ENCODE assay signal across 28 mouse cellular contexts in the genomic region with DNA sequence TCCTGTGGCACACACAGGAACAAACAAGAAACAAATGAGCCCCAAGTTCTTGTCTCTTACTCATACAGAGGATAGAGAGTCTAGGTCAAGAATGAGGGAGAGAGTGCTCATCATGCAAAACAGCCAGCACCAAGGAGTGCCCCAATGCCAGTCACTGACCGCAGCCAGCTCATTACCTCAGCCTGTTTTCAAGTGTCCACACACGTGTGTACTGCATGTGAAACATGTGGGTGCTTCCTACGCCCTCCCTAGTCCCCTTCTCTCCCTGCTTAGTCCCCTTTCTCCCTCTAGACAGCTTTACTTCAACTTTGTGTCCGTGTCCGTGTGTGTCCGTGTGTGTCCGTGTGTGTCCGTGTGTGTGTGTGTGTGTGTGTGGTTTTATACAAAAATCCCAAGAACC. TPM values are rescaled to one million over a fixed set of nuclear protein-coding genes. Genes with fewer than 3 reads are reported as not detected.
"Had no signal": no experiment of that assay in that cellular context is flagged by ENCODE, and none has a peak within 500 bp of the region (broad histone marks: within the 10 kb centered on the region; RNA-seq: fewer than 3 reads in every experiment).

No protein-coding gene starts in this region.

- H3K4me1 ChIP-seq: liver, embryonic 12.5 days; midbrain, embryonic 12.5 days; neural tube, embryonic 15.5 days had no signal

- H3K4me3 ChIP-seq: liver, embryonic 12.5 days; midbrain, embryonic 10.5 days; midbrain, embryonic 12.5 days; myocyte; neural tube, embryonic 13.5 days; neural tube, embryonic 15.5 days had no signal

- ATAC-seq: liver, embryonic 12.5 days; midbrain, embryonic 16.5 days had no signal

- H3K27me3 ChIP-seq: midbrain, embryonic 12.5 days; neural tube, embryonic 13.5 days; neural tube, embryonic 15.5 days had no signal

- H3K36me3 ChIP-seq: liver, embryonic 12.5 days; midbrain, embryonic 10.5 days; midbrain, embryonic 12.5 days; neural tube, embryonic 13.5 days; neural tube, embryonic 15.5 days had no signal

- DNase-seq: lung, embryonic 14.5 days; lung, postnatal 14 days; midbrain, embryonic 14.5 days; retina, postnatal 1 day; right cerebral cortex, adult 18-20 months; right cerebral cortex, postnatal 25 days; right cerebral cortex, postnatal 4 days; spleen, adult 18-20 months; thymus, postnatal 14 days; thymus, postnatal 36 days had no signal

- H3K27ac ChIP-seq: liver, embryonic 12.5 days; liver, embryonic 14.5 days; midbrain, embryonic 10.5 days; midbrain, embryonic 12.5 days; neural tube, embryonic 13.5 days; neural tube, embryonic 15.5 days had no signal

- H3K4me2 ChIP-seq: liver, embryonic 12.5 days; lung, embryonic 14.5 days; midbrain, embryonic 12.5 days; neural tube, embryonic 13.5 days; neural tube, embryonic 15.5 days had no signal

- H3K9me3 ChIP-seq: liver, embryonic 12.5 days; midbrain, embryonic 10.5 days; midbrain, embryonic 12.5 days; neural tube, embryonic 13.5 days; neural tube, embryonic 15.5 days had no signal

- H3K9ac ChIP-seq: liver, embryonic 12.5 days; liver, embryonic 14.5 days; lung, embryonic 14.5 days; midbrain, embryonic 12.5 days; neural tube, embryonic 13.5 days; neural tube, embryonic 15.5 days had no signal

RNA-seq across cellular contexts. Expression of a gene that starts 15.3 kb away (rescaled TPM):
- polyA plus RNA-seq: liver, adult 2 months; liver, embryonic 12.5 days; liver, embryonic 14.5 days; liver, embryonic 16.5 days; lung, embryonic 14.5 days; lung, embryonic 16.5 days; midbrain, embryonic 10.5 days; midbrain, embryonic 12.5 days; midbrain, embryonic 14.5 days; midbrain, embryonic 16.5 days; myocyte; neural tube, embryonic 11.5 days; neural tube, embryonic 15.5 days; small intestine, adult 2 months; stomach, embryonic 14.5 days; stomach, embryonic 16.5 days; testis, adult 2 months; thymus, postnatal 0 days; urinary bladder, adult 2 months had no signal

RNA-seq across cellular contexts. Expression of a gene that starts 26.7 kb away (rescaled TPM):
- polyA plus RNA-seq: liver, embryonic 12.5 days; liver, embryonic 16.5 days; lung, embryonic 14.5 days; lung, embryonic 16.5 days; midbrain, embryonic 10.5 days; midbrain, embryonic 12.5 days; midbrain, embryonic 14.5 days; midbrain, embryonic 16.5 days; myocyte; neural tube, embryonic 13.5 days; neural tube, embryonic 15.5 days; small intestine, adult 2 months; stomach, embryonic 14.5 days; stomach, embryonic 16.5 days; testis, adult 2 months; thymus, postnatal 0 days; urinary bladder, adult 2 months had no signal

RNA-seq across cellular contexts. Expression of a gene that starts 26.7 kb away (rescaled TPM):
- polyA plus RNA-seq: liver, embryonic 12.5 days; lung, embryonic 14.5 days; midbrain, embryonic 10.5 days; midbrain, embryonic 12.5 days; midbrain, embryonic 14.5 days; midbrain, embryonic 16.5 days; myocyte; neural tube, embryonic 11.5 days; small intestine, adult 2 months; testis, adult 2 months; urinary bladder, adult 2 months had no signal

RNA-seq across cellular contexts. Expression of a gene that starts 42.3 kb away (rescaled TPM):
- polyA plus RNA-seq: liver, adult 2 months; lung, embryonic 14.5 days; midbrain, embryonic 14.5 days; stomach, embryonic 14.5 days; urinary bladder, adult 2 months had no signal

RNA-seq across cellular contexts. Expression of a gene that starts 44.9 kb away (rescaled TPM):
- polyA plus RNA-seq: liver, adult 2 months; liver, embryonic 12.5 days; liver, embryonic 14.5 days; liver, embryonic 16.5 days; lung, embryonic 14.5 days; lung, embryonic 16.5 days; midbrain, embryonic 10.5 days; midbrain, embryonic 12.5 days; midbrain, embryonic 14.5 days; midbrain, embryonic 16.5 days; myocyte; neural tube, embryonic 11.5 days; small intestine, adult 2 months; stomach, embryonic 14.5 days; stomach, embryonic 16.5 days; testis, adult 2 months; thymus, postnatal 0 days had no signal
